Mouse (Mus musculus) small intestine, adult 2 months (tissue): ENCODE results near the gene Fam229b. TPM values are rescaled to one million over a fixed set of nuclear protein-coding genes. Genes with fewer than 3 reads are reported as not detected.

Experiments used
- H3K27ac ChIP-seq: fragments of 200-500 bp; 2 replicates; pipeline ENCODE4 v1.5.1; 2012; ENCODE audit warnings: low read depth, low read length, control low read depth, inconsistent platforms; ENCODE audit not compliant: insufficient read depth
- H3K27me3 ChIP-seq: fragments of 200-500 bp; 2 replicates; pipeline ENCODE4 v1.6.1; 2012; ENCODE audit warnings: mild to moderate bottlenecking, moderate library complexity, low read length, inconsistent platforms; ENCODE audit not compliant: control insufficient read depth, insufficient read depth
- H3K36me3 ChIP-seq: fragments of 200-500 bp; 2 replicates; pipeline ENCODE4 v1.6.1; 2012; ENCODE audit warnings: mild to moderate bottlenecking, low read length, control low read depth, inconsistent platforms; ENCODE audit not compliant: control insufficient read depth, insufficient read depth
- H3K4me1 ChIP-seq: fragments of 200-500 bp; 2 replicates; pipeline ENCODE4 v1.6.1; 2012; ENCODE audit warnings: low read length, inconsistent platforms, mixed read lengths; ENCODE audit not compliant: control insufficient read depth, insufficient read depth, insufficient read length
- H3K4me3 ChIP-seq: fragments of 200-500 bp; 2 replicates; pipeline ENCODE4 v1.5.1; 2012; ENCODE audit warnings: low read depth, mild to moderate bottlenecking, control low read depth, inconsistent platforms, low read length, moderate library complexity
- CTCF ChIP-seq: fragments of 200-500 bp; IDR thresholded peaks from 2 replicates; pipeline ENCODE4 v1.5.1; 2012; ENCODE audit warnings: low read depth, mild to moderate bottlenecking, control low read depth, inconsistent platforms, low read length, moderate library complexity, mixed read lengths; ENCODE audit not compliant: insufficient replicate concordance, insufficient read length; ENCODE audit errors: extremely low read depth
- POLR2A ChIP-seq: fragments of 200-500 bp; IDR thresholded peaks from 2 replicates; pipeline ENCODE4 v1.6.1; 2012; ENCODE audit warnings: low read depth, mild to moderate bottlenecking, control low read depth, inconsistent platforms, low read length, moderate library complexity
- WGBS: fragments of 180-500 bp; shearing (Covaris S2); methylation state at CpG from one replicate; pipeline ENCODE4 v1.1.7; 2018; 5-methylcytosine and 5-hydroxymethylcytosine counted together
- polyA plus RNA-seq: library from polyadenylated mRNA; depleted of rRNA; stranded (reverse); fragments of >200 nt; gene quantifications from 2 replicates; pipeline ENCODE4 v1.2.3, GENCODE M21; 2012; rRNA removed

Gene Fam229b
- polyA plus RNA-seq = 0.46 TPM in 1 of 2 replicates, not detected in the other

DNA sequence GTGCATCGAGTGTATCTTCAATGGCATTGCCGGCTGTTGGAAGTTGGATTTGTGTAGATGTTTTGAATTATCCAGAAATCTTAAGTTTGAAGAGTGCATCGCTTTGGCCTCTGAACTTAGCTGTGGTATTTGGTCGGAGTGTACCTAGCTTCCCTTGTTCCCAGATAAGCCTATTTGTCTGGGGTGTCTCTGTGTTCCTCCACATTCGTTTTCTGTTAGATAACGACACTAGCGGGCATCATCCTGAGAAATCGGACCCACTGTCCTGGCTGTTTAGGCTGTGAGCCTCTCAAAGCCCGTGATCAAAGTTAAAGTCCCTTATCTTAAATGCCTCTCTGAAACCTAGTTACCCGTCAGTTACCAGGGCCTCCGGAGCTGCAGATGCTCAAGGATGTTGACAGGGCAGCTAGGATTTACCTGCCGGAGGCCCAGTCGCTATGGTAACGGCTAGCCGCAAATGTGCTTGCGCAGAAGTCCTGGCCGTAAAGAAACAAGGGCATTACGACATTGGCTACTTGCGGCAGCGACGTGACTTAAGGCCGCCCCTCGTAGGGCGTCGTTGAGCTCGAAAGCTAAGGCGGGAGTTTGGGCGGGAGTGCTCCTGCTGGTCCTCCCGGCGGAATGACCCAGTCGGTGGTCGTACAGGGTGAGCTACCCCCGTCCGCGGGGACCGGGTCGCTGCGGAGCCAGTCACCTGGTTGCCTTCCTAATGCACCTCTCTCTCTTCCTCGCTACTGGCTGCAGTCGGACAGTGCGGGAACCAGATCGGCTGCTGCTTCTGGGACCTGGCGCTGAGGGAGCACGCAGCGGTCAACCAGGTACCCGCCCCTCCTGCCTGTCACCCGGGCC lies at the start of gene Fam229b, which contains the start of gene Tube1:
Fam229b (minus strand) TSS at position 453 of the 849 bp plus-strand sequence.
Tube1 (plus strand) TSS at position 515 of the 849 bp plus-strand sequence.
- H3K36me3 ChIP-seq = no peaks in the 10 kb centered on the region
- TF ChIP-seq POLR2A (0 out of 2 replicates have a peak, but pooled peaks have one; percentile 22), CTCF (no peak)
- peak within 1 kb of the TSS; percentile 77 for H3K4me3 ChIP-seq
- WGBS = 3% methylated on average over 47 of the region's 47 CpGs
- H3K4me1 ChIP-seq = peaks cover 2% of the 10 kb centered on the region; the same call in 1 of the 2 replicates
- H3K27me3 ChIP-seq = no peaks in the 10 kb centered on the region
- H3K27ac ChIP-seq = no peak within 1 kb of the TSS

DNA sequence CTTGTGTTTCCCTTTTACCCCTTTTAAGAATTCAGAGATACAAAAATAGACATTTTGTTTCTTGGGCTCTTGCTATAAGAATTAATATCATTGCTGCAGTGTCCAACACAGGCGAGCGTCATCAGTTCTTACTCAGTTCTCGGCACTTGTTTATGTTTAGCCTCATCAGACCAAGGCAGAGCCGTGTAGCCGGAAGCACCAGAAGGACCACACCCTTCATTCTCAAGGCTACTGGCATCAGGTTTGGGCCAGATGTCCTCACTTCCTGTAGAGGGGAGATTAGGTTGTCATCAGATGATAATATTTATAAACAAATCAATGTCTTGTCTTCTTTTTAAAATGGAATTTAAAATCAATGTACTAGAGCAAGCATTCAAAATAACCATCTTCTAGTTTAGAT lies 43.3 kb upstream of the Fam229b start:
- Histone ChIP-seq H3K27ac (no peak overlapping the region), H3K4me3 (no peak overlapping the region), H3K36me3 (no peaks in the 10 kb centered on the region), H3K27me3 (no peaks in the 10 kb centered on the region), H3K4me1 (peaks cover 3% of the 10 kb centered on the region; the same call in 1 of the 2 replicates)
- 71% methylated on average over 5 of the region's 5 CpGs for WGBS
- TF ChIP-seq CTCF = no peak
- TF ChIP-seq POLR2A = no peak

GRCm38 (mm10) chr10:39173077-39173476 lies 39.4 kb upstream of the Fam229b start:
- H3K4me1 ChIP-seq = peaks cover 3% of the 10 kb centered on the region; the same call in 1 of the 2 replicates
- no peaks in the 10 kb centered on the region for H3K36me3 ChIP-seq
- H3K4me3 ChIP-seq = no peak overlapping the region
- no peak overlapping the region for H3K27ac ChIP-seq
- no peaks in the 10 kb centered on the region for H3K27me3 ChIP-seq
- no peak for TF ChIP-seq CTCF
- no peak for TF ChIP-seq POLR2A
- WGBS = 46% methylated on average over 13 of the region's 13 CpGs

- H3K4me3 ChIP-seq = no peak overlapping the region
- no peaks in the 10 kb centered on the region for H3K36me3 ChIP-seq
- no peak overlapping the region for H3K27ac ChIP-seq
- no peaks in the 10 kb centered on the region for H3K27me3 ChIP-seq
- peaks cover 3% of the 10 kb centered on the region; the same call in 1 of the 2 replicates for H3K4me1 ChIP-seq
- WGBS = 85% methylated on average over 6 of the region's 6 CpGs
- TF ChIP-seq POLR2A (no peak), CTCF (no peak)
Observed at GRCm38 (mm10) chr10:39172540-39172931, 38.8 kb upstream of the Fam229b start.

DNA sequence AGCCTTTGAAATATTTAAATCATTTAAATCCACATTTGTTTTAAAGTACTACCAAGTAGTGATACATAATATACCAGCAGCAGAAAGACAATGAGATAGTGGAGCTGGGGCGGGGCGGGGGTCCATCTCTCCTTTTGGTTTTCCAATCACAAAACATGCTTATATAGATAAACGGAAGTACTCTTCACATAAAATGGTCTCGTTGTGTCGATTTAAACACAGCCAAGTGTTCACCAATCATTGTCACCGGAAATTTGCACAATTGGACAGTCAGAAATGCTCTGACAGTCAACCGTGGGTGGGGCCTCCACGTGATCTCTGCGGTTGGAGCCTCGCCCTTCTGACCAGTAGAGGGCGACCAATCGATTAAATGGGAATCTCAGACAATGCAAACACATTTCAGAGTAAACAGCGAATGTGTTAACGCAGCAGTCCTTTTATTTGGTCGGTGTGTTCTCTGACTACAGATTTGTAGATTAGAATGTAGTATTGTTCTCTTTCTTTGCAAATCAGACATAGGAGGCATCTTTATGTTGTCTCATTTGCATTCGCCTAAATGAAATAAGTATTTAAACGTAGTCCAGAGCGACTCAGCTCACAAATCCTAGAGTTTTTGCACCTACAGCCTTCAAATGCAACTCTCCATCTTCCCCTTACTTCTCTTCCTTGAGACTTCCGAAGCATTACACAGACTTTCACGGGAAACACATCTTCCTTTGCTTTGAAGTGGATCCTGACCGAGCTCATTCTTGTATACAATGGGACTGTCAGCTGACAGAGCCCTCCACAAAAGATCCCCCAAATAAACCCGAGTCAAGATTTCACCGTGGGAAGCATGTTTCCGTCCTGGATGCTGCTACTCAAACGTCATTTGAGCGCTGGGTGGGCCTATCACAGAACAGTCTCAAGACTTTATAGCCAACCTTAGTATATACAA lies 38.2 kb upstream of the Fam229b start:
- H3K4me3 ChIP-seq = peak overlapping the region; percentile 60; the same call in 1 of the 2 replicates

DNA sequence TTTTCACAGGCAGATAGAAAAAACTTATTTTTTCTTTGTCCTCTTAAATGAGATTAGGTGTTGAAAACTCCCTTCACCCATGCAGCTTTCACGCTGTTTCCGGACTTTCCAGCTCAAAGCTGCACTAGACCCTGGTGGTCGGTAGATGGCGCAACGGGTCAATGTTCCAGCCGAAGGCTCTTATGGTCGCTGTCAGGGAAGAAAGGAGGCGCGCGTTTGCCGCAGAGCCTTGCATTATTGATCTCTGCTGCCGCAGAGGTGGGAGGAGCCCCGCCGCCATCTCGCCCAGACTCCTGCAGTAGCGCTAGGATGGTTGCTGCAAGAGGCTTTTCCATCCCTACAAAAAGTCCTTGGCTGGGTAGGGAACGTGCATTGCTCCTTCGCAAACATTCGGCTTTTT lies 37.4 kb upstream of the Fam229b start:
- peak overlapping the region; percentile 60 for H3K4me3 ChIP-seq
- H3K27ac ChIP-seq = peak overlapping the region; percentile 64
- WGBS = under 1% methylated on average over 19 of the region's 19 CpGs
- TF ChIP-seq CTCF (peak; percentile 97), POLR2A (no peak; the same call in 1 of the 2 replicates)
- H3K4me1 ChIP-seq = peaks cover 6% of the 10 kb centered on the region; the same call in 1 of the 2 replicates
- H3K27me3 ChIP-seq = no peaks in the 10 kb centered on the region
- H3K36me3 ChIP-seq = no peaks in the 10 kb centered on the region

More for the DNA sequence above, 38.2 kb upstream of the Fam229b start:
- H3K27me3 ChIP-seq = no peaks in the 10 kb centered on the region
- WGBS = 19% methylated on average over 26 of the region's 26 CpGs
- H3K36me3 ChIP-seq = no peaks in the 10 kb centered on the region
- peak; percentile 79; the same call in 1 of the 2 replicates for TF ChIP-seq CTCF
- no peak for TF ChIP-seq POLR2A
- H3K4me1 ChIP-seq = peaks cover 3% of the 10 kb centered on the region; the same call in 1 of the 2 replicates
- H3K27ac ChIP-seq = peak overlapping the region; percentile 64
